Mouse (Mus musculus) forebrain, embryonic 11.5 days (tissue): ENCODE results near the gene Zscan21. TPM values are rescaled to one million over a fixed set of nuclear protein-coding genes. Genes with fewer than 3 reads are reported as not detected.
"Not testable (repeated sequence)": the region's sequence is repeated elsewhere in the genome, so short reads cannot be mapped to it uniquely, and the experiment has no call there.

Source experiments
- ATAC-seq: fragments of 200-750 bp; cut with Nextera tagmentation; replicated peaks from 2 replicates; pipeline ENCODE4 v1.8.0; 2017; ENCODE audit warnings: moderate TSS enrichment; ENCODE audit not compliant: low FRiP score
- DNase-seq: peaks from one replicate; pipeline ENCODE4 v3.0.0-alpha.2; 2017; ENCODE audit warnings: low spot score
- H3K27ac ChIP-seq: fragments of 300-500 bp; sonication (generic); 2 replicates; pipeline ENCODE4 v1.5.1; 2014; ENCODE audit warnings: low read depth, low read length
- H3K27me3 ChIP-seq: fragments of 300-500 bp; sonication (generic); 2 replicates; pipeline ENCODE4 v1.6.1; 2014; ENCODE audit warnings: mild to moderate bottlenecking, low read length, mixed read lengths; ENCODE audit not compliant: control insufficient read depth, insufficient read depth
- H3K36me3 ChIP-seq: fragments of 300-500 bp; sonication (generic); 2 replicates; pipeline ENCODE4 v1.6.1; 2014; ENCODE audit warnings: mild to moderate bottlenecking, low read length, moderate library complexity, mixed read lengths; ENCODE audit not compliant: control insufficient read depth, insufficient read depth
- H3K4me1 ChIP-seq: fragments of 300-500 bp; sonication (generic); replicated peaks from 2 replicates; pipeline ENCODE4 v1.6.1; 2014; ENCODE audit warnings: low read length, mixed read lengths; ENCODE audit not compliant: control insufficient read depth, insufficient read depth
- H3K4me2 ChIP-seq: fragments of 300-500 bp; sonication (generic); 2 replicates; pipeline ENCODE4 v1.6.1; 2014; ENCODE audit warnings: low read depth, mild to moderate bottlenecking, low read length, moderate library complexity, mixed read lengths; ENCODE audit not compliant: severe bottlenecking
- H3K4me3 ChIP-seq: fragments of 300-500 bp; sonication (generic); 2 replicates; pipeline ENCODE4 v1.5.1; 2014; ENCODE audit warnings: low read depth, low read length
- H3K9ac ChIP-seq: fragments of 300-500 bp; sonication (generic); 2 replicates; pipeline ENCODE4 v1.6.1; 2014; ENCODE audit warnings: low read length
- H3K9me3 ChIP-seq: fragments of 300-500 bp; sonication (generic); 2 replicates; pipeline ENCODE4 v1.6.1; 2016; ENCODE audit warnings: low read length, mixed read lengths; ENCODE audit not compliant: control insufficient read depth
- WGBS: fragments of 180-500 bp; shearing (Covaris S2); extraction: QIAGEN DNeasy Blood & Tissue Kit; methylation state at CpG from one replicate; pipeline ENCODE4 v1.1.7; 2014; 5-methylcytosine and 5-hydroxymethylcytosine counted together
- polyA plus RNA-seq: library from polyadenylated mRNA; unstranded; fragments of >200 nt; fragmentation: Nextera tagmentation; extraction: Ambion mirVana; gene quantifications from 2 replicates; pipeline ENCODE4 v1.2.1, GENCODE M21; 2014

Zscan21 gene
- polyA plus RNA-seq, 1 experiment from 2014 or later = 106 TPM

DNA sequence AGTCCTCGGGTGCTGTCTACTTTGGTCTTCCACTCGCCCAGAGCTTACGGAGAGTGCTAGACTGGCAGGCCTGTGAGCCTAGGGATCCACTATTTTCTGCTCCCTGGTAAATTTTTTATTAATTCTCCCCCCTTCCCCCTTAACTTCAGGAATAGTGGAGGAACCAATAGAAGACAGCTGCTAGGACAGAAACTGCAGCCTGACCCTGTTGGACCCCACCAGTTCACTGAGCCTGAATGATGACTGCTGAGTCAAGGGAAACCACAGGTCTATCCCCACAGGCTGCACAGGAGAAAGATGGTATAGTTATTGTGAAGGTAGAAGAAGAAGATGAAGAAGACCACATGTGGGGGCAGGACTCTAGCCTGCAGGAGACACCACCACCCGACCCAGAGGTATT is 23.9 kb upstream of the Zscan21 start:
- no peak for ATAC-seq

DNA sequence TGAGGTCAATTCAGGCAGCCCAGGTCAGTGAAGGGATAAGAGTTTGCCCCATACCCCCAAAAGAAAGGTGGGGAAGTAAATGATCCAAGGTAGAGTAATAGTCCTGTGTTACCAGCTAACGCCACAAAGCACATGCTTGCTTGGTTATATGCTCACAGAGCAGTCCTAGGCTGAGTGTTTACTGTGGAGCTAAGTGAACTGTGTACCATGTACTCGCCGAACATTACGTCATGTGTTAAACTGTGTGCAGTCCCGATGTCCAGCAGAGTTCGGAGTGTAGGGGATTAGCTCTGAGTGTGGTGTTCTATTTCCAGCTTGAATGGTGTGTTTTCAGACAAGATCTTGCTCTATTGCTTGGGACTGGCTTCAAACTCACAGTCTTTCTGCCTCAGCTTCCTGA is 22.2 kb upstream of the Zscan21 start:
- no peak for DNase-seq

More for the DNA sequence above, 23.9 kb upstream of the Zscan21 start:
- Histone ChIP-seq H3K36me3 (peaks cover 22% of the 10 kb centered on the region), H3K27ac (no peak overlapping the region), H3K4me2 (no peak overlapping the region), H3K9me3 (no peaks in the 10 kb centered on the region), H3K4me3 (no peak overlapping the region), H3K4me1 (no peaks in the 10 kb centered on the region), H3K27me3 (no peaks in the 10 kb centered on the region), H3K9ac (no peak overlapping the region)
- WGBS = 93% methylated on average over 4 of the region's 4 CpGs
- DNase-seq = no peak

DNA sequence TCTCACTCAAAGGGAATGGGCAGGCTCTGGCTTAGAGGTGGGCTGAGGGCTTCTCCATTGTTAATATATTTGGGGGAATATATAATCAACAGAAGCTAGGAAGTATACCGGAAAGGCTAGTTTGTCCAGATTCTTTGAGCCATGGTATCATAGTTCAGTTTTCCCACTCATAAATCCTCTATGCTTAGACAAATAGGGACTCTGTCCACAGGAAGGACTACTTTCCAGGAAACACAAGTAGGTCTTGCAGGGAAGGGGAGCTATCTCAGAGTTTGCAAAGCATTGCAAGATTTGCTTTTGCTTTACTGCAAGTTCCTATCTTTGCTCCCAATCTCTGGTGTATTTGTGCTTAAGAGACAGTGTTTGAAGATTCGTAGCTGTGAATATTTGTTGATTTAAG is 11.7 kb upstream of the Zscan21 start:
- H3K27ac ChIP-seq = no peak overlapping the region
- no peak for DNase-seq
- no peak for ATAC-seq
- H3K4me3 ChIP-seq = no peak overlapping the region
- no peak overlapping the region for H3K9ac ChIP-seq
- no peak overlapping the region for H3K4me2 ChIP-seq
- 93% methylated on average over 2 of the region's 2 CpGs for WGBS
- H3K36me3 ChIP-seq = peaks cover 18% of the 10 kb centered on the region
- H3K4me1 ChIP-seq = no peaks in the 10 kb centered on the region
- H3K9me3 ChIP-seq = no peaks in the 10 kb centered on the region
- H3K27me3 ChIP-seq = no peaks in the 10 kb centered on the region

More for the DNA sequence above, 22.2 kb upstream of the Zscan21 start:
- Histone ChIP-seq H3K9ac (no peak overlapping the region), H3K27me3 (no peaks in the 10 kb centered on the region), H3K36me3 (peaks cover 35% of the 10 kb centered on the region), H3K4me1 (no peaks in the 10 kb centered on the region), H3K27ac (no peak overlapping the region), H3K4me3 (no peak overlapping the region), H3K9me3 (no peaks in the 10 kb centered on the region), H3K4me2 (no peak overlapping the region)
- WGBS = 98% methylated on average over 6 of the region's 6 CpGs
- no peak for ATAC-seq

DNA sequence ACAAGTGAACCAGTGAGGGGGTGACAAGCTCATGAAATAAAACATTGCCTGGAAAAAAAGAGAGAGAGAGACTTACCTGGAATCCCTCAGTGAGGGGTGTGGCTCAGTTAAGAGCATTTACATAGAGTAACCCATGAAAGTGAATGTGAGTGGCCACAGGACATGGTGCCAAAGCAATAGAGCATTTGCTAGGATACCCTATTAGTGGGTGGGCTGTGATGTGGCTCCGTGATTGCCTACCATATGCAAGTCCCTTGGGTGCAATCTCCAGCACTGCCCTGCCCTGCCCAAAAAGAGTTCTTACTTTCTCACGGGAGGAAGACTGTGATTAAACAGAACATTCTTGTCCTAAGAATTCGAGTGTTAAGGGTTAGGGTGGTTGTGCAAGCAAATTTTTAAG is 9.6 kb upstream of the Zscan21 start:
- ATAC-seq (no peak), DNase-seq (no peak)
- H3K9ac ChIP-seq = no peak overlapping the region
- WGBS = 71% methylated on average over 3 of the region's 3 CpGs
- H3K4me1 ChIP-seq = no peaks in the 10 kb centered on the region
- H3K9me3 ChIP-seq = no peaks in the 10 kb centered on the region
- no peak overlapping the region for H3K27ac ChIP-seq
- no peak overlapping the region for H3K4me3 ChIP-seq
- no peaks in the 10 kb centered on the region for H3K27me3 ChIP-seq
- H3K36me3 ChIP-seq = peaks cover 5% of the 10 kb centered on the region; the same call in 1 of the 2 replicates
- H3K4me2 ChIP-seq = no peak overlapping the region

DNA sequence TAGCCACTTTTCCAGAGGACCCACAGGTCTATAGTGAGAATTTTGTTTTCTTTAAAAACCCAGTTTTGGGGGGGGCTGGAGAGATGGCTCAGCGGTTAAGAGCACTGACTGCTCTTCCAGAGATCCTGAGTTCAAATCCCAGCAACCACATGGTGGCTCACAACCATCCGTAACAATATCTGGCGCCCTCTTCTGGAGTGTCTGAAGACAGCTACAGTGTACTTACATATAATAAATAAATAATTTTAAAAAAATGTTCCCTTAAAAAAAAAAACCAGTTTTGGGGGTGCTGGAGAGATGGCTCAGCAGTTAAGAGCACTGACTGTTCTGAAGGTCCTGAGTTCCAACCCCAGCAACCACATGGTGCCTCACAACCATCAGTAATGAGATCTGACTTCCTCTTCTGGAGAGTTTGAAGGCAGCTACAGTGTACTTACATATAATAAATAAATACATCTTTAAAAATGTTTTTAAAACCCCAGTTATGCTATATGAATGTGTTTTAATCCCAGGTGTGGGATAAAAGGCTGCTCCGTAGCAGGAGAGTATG is 6.8 kb upstream of the Zscan21 start:
- H3K4me3 ChIP-seq, H3K4me1 ChIP-seq, H3K9ac ChIP-seq, H3K9me3 ChIP-seq, H3K27ac ChIP-seq, H3K27me3 ChIP-seq, ATAC-seq, H3K36me3 ChIP-seq, DNase-seq, H3K4me2 ChIP-seq: not testable (repeated sequence)
- 61% methylated on average over 4 of the region's 4 CpGs for WGBS

- 10% methylated on average over 16 of the region's 16 CpGs for WGBS
- Histone ChIP-seq H3K4me2 (peak overlapping the region; percentile 63), H3K4me1 (no peaks in the 10 kb centered on the region), H3K27me3 (no peaks in the 10 kb centered on the region), H3K27ac (peak overlapping the region; percentile 79), H3K9me3 (no peaks in the 10 kb centered on the region), H3K36me3 (no peaks in the 10 kb centered on the region), H3K4me3 (peak overlapping the region; percentile 67), H3K9ac (peak overlapping the region; percentile 74)
- ATAC-seq = peak; percentile 18; the same call in 1 of the 2 replicates
- DNase-seq = no peak
Measured at GRCm38 (mm10) chr5:138117199-138118015, 704 bp downstream of the Zscan21 start.

GRCm38 (mm10) chr5:138118041-138118440 is 1.3 kb downstream of the Zscan21 start:
- H3K9ac ChIP-seq = peak overlapping the region; percentile 74
- peak overlapping the region; percentile 63 for H3K4me2 ChIP-seq
- no peak for ATAC-seq
- DNase-seq = no peak
- H3K4me3 ChIP-seq = peak overlapping the region; percentile 67
- 88% methylated on average over 3 of the region's 3 CpGs for WGBS
- no peaks in the 10 kb centered on the region for H3K9me3 ChIP-seq
- no peaks in the 10 kb centered on the region for H3K36me3 ChIP-seq
- no peaks in the 10 kb centered on the region for H3K27me3 ChIP-seq
- H3K4me1 ChIP-seq = no peaks in the 10 kb centered on the region
- no peak overlapping the region for H3K27ac ChIP-seq

DNA sequence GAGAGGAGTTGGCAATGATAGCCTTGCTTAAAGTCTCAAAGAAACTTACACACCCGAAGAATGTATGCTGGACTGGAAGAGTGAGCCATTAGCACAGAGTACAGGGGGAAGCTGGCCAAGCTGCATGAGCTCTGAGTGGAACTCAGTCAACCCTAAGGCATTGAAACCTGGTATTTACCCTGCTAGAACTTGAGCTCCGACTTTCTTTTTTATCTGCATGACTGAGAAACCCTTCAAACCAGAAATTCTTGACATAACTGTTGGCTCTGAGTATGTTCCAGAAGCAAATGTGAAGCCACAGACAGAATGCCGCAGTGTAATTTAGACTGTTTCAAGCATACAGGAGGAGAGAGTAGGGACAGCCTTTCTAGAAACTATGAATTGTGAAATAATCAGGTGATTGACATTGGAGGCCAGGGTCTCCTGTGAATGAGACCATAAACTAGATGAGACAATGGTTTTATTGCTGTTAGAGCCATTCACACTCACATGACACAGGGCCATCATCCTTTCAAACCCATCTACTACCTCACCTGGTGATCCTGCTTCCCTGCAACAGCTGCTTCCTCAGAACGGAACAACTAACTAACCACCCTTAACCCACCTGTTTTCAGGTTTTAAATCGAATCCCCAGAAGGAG is 15.8 kb downstream of the Zscan21 start:
- ATAC-seq = no peak
- Histone ChIP-seq H3K4me3 (no peak overlapping the region), H3K36me3 (peaks cover 18% of the 10 kb centered on the region; the same call in 1 of the 2 replicates), H3K9ac (no peak overlapping the region), H3K27me3 (no peaks in the 10 kb centered on the region), H3K4me1 (no peaks in the 10 kb centered on the region), H3K4me2 (no peak overlapping the region), H3K9me3 (no peaks in the 10 kb centered on the region), H3K27ac (no peak overlapping the region)
- WGBS = 92% methylated on average over 5 of the region's 5 CpGs
- no peak for DNase-seq
